Mouse (Mus musculus) lung, postnatal 0 days (tissue): ENCODE measurements around the gene Gm10073. TPM values are rescaled to one million over a fixed set of nuclear protein-coding genes. Genes with fewer than 3 reads are reported as not detected.

ENCODE experiments used
- ATAC-seq: fragments of 200-750 bp; cut with Nextera tagmentation; 2 replicates; pipeline ENCODE4 v1.8.0; 2017; ENCODE audit warnings: moderate library complexity
- DNase-seq: peaks from one replicate; pipeline ENCODE4 v3.0.0-alpha.2; 2016; ENCODE audit warnings: low spot score
- H3K27ac ChIP-seq: fragments of 300-500 bp; sonication (generic); 2 replicates; pipeline ENCODE4 v1.5.1; 2014; ENCODE audit warnings: antibody characterized with exemption, mild to moderate bottlenecking, low read length, mixed read lengths
- H3K27me3 ChIP-seq: fragments of 300-500 bp; sonication (generic); replicated peaks from 2 replicates; pipeline ENCODE4 v1.6.1; 2014; ENCODE audit warnings: low read length, mixed read lengths; ENCODE audit not compliant: insufficient read depth
- H3K36me3 ChIP-seq: fragments of 300-500 bp; sonication (generic); 2 replicates; pipeline ENCODE4 v1.6.1; 2014; ENCODE audit warnings: low read length, mixed read lengths; ENCODE audit not compliant: insufficient read depth
- H3K4me1 ChIP-seq: fragments of 300-500 bp; sonication (generic); 2 replicates; pipeline ENCODE4 v1.6.1; 2014; ENCODE audit warnings: antibody characterized with exemption, low read depth, low read length, mixed read lengths; ENCODE audit not compliant: insufficient read depth
- H3K4me2 ChIP-seq: fragments of 300-500 bp; sonication (generic); replicated peaks from 2 replicates; pipeline ENCODE4 v1.6.1; 2014; ENCODE audit warnings: low read depth, mild to moderate bottlenecking, low read length, moderate library complexity, mixed read lengths
- H3K4me3 ChIP-seq: fragments of 300-500 bp; sonication (generic); 2 replicates; pipeline ENCODE4 v1.5.1; 2014; ENCODE audit warnings: low read depth, low read length
- H3K9ac ChIP-seq: fragments of 300-500 bp; sonication (generic); replicated peaks from 2 replicates; pipeline ENCODE4 v1.6.1; 2014; ENCODE audit warnings: low read depth, mild to moderate bottlenecking
- H3K9me3 ChIP-seq: fragments of 300-500 bp; sonication (generic); 2 replicates; pipeline ENCODE4 v1.6.1; 2016; ENCODE audit warnings: low read length, mixed read lengths
- CTCF ChIP-seq: IDR thresholded peaks from 2 replicates; pipeline ENCODE4 v1.5.1; 2016; ENCODE audit warnings: antibody characterized with exemption, mild to moderate bottlenecking
- EP300 ChIP-seq: IDR thresholded peaks from 2 replicates; pipeline ENCODE4 v1.6.1; 2016; ENCODE audit warnings: antibody characterized with exemption, mild to moderate bottlenecking, control low read depth
- WGBS: fragments of 180-500 bp; shearing (Covaris S2); extraction: QIAGEN DNeasy Blood & Tissue Kit; methylation state at CpG from one replicate; pipeline ENCODE4 v1.1.7; 2014; 5-methylcytosine and 5-hydroxymethylcytosine counted together
- polyA plus RNA-seq: library from polyadenylated mRNA; unstranded; fragments of >200 nt; fragmentation: Nextera tagmentation; extraction: Ambion mirVana; gene quantifications from 2 replicates; pipeline ENCODE4 v1.2.1, GENCODE M21; 2015

Gm10073 gene
- polyA plus RNA-seq, 1 experiment from 2014 or later = 9.0 TPM

- H3K9ac ChIP-seq = no peak overlapping the region
- H3K4me2 ChIP-seq = no peak overlapping the region
- TF ChIP-seq EP300 (no peak), CTCF (no peak)
- no peaks in the 10 kb centered on the region for H3K36me3 ChIP-seq
- 97% methylated on average over 1 of the region's 1 CpGs for WGBS
- H3K4me3 ChIP-seq = no peak overlapping the region
- H3K27me3 ChIP-seq = no peaks in the 10 kb centered on the region
- DNase-seq (no peak), ATAC-seq (no peak)
- H3K27ac ChIP-seq = no peak overlapping the region
- no peaks in the 10 kb centered on the region for H3K9me3 ChIP-seq
- H3K4me1 ChIP-seq = no peaks in the 10 kb centered on the region
Measured at GRCm38 (mm10) chr8:106550906-106551305, 22.4 kb downstream of the Gm10073 start.

GRCm38 (mm10) chr8:106548366-106548936, 24.8 kb downstream of the Gm10073 start:
- H3K36me3 ChIP-seq = no peaks in the 10 kb centered on the region
- H3K9me3 ChIP-seq = no peaks in the 10 kb centered on the region
- H3K27ac ChIP-seq = no peak overlapping the region
- ATAC-seq (no peak), DNase-seq (no peak)
- no peak overlapping the region for H3K4me3 ChIP-seq
- no peaks in the 10 kb centered on the region for H3K4me1 ChIP-seq
- no peak overlapping the region for H3K4me2 ChIP-seq
- no peak overlapping the region for H3K9ac ChIP-seq
- 80% methylated on average over 10 of the region's 10 CpGs for WGBS
- TF ChIP-seq CTCF (no peak), EP300 (no peak)
- H3K27me3 ChIP-seq = no peaks in the 10 kb centered on the region

- H3K9ac ChIP-seq = no peak overlapping the region
- 86% methylated on average over 7 of the region's 7 CpGs for WGBS
- H3K27ac ChIP-seq = no peak overlapping the region
- ATAC-seq = no peak
- no peaks in the 10 kb centered on the region for H3K9me3 ChIP-seq
- no peaks in the 10 kb centered on the region for H3K4me1 ChIP-seq
- H3K4me3 ChIP-seq = no peak overlapping the region
- no peak for DNase-seq
- TF ChIP-seq EP300 = no peak
- no peak for TF ChIP-seq CTCF
- no peak overlapping the region for H3K4me2 ChIP-seq
- H3K36me3 ChIP-seq = no peaks in the 10 kb centered on the region
- H3K27me3 ChIP-seq = no peaks in the 10 kb centered on the region
Measured at GRCm38 (mm10) chr8:106546746-106547145, 26.5 kb downstream of the Gm10073 start.

GRCm38 (mm10) chr8:106545149-106545548, 28.1 kb downstream of the Gm10073 start:
- H3K9me3 ChIP-seq = no peaks in the 10 kb centered on the region
- H3K36me3 ChIP-seq = no peaks in the 10 kb centered on the region
- DNase-seq (no peak), ATAC-seq (no peak)
- H3K9ac ChIP-seq = no peak overlapping the region
- H3K4me2 ChIP-seq = no peak overlapping the region
- no peaks in the 10 kb centered on the region for H3K27me3 ChIP-seq
- TF ChIP-seq CTCF (peak; percentile 54), EP300 (no peak)
- WGBS = 88% methylated on average over 2 of the region's 2 CpGs
- H3K27ac ChIP-seq = no peak overlapping the region
- no peak overlapping the region for H3K4me3 ChIP-seq
- no peaks in the 10 kb centered on the region for H3K4me1 ChIP-seq

GRCm38 (mm10) chr8:106543043-106543442, 30.2 kb downstream of the Gm10073 start:
- DNase-seq (no peak), ATAC-seq (no peak)
- Histone ChIP-seq H3K27ac (no peak overlapping the region), H3K9me3 (no peaks in the 10 kb centered on the region), H3K27me3 (no peaks in the 10 kb centered on the region), H3K4me3 (no peak overlapping the region), H3K4me1 (no peaks in the 10 kb centered on the region), H3K4me2 (no peak overlapping the region), H3K9ac (no peak overlapping the region), H3K36me3 (no peaks in the 10 kb centered on the region)
- no peak for TF ChIP-seq CTCF
- TF ChIP-seq EP300 = no peak
- 82% methylated on average over 8 of the region's 8 CpGs for WGBS

GRCm38 (mm10) chr8:106541002-106541401, 32.3 kb downstream of the Gm10073 start:
- Histone ChIP-seq H3K27ac (no peak overlapping the region), H3K4me1 (no peaks in the 10 kb centered on the region), H3K27me3 (no peaks in the 10 kb centered on the region), H3K9me3 (no peaks in the 10 kb centered on the region), H3K4me3 (no peak overlapping the region), H3K36me3 (no peaks in the 10 kb centered on the region), H3K4me2 (no peak overlapping the region), H3K9ac (no peak overlapping the region)
- WGBS = 66% methylated on average over 11 of the region's 11 CpGs
- ATAC-seq (no peak), DNase-seq (no peak)
- TF ChIP-seq CTCF (no peak), EP300 (no peak)

GRCm38 (mm10) chr8:106539193-106539592, 34.1 kb downstream of the Gm10073 start:
- WGBS = 79% methylated on average over 5 of the region's 5 CpGs
- Histone ChIP-seq H3K27ac (no peak overlapping the region), H3K4me2 (no peak overlapping the region), H3K4me1 (no peaks in the 10 kb centered on the region), H3K27me3 (no peaks in the 10 kb centered on the region), H3K36me3 (no peaks in the 10 kb centered on the region), H3K4me3 (no peak overlapping the region), H3K9me3 (no peaks in the 10 kb centered on the region), H3K9ac (no peak overlapping the region)
- TF ChIP-seq CTCF (no peak), EP300 (no peak)
- DNase-seq (no peak), ATAC-seq (no peak)
